ENCODE assay signal across 7 mouse cellular contexts in the genomic region with DNA sequence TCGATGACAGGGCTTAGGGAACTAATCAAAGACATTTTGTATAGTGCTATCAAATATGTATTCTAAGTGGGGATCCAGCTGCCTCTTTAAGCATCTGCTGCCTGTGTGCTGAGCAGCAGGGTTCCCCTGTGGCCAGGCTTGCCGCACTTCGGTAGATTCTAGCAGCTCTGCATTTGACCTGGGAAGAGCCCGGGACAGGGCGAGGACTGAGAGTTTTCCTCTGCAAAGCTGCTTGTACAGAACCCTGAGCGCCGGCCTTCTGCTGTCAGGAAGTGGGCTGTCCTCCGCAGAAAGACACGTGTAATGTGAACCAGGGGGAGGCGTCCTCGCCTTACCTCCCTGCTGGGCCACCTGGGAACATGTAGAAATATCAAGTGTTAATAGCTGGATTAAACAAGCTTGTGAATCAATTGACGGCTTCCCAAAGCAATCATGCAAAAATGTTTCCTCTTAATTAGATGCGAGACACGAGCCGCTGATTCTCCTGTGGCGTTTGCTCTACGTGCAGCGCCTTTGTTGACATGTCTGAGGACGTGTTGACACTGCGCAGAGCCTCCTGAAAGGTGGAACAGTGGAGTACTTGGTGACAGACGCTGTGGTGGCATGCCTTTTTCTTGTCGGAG.
A peak's percentile ranks its signal among the peaks of the same experiment; 100 is the strongest.
DNase-seq lines count a peak whose midpoint lies in the region; ATAC-seq and TF ChIP-seq lines count a peak whose summit lies in the region.

No protein-coding gene starts in this region.

- intact Hi-C loops in heart, postnatal 14 days (cut with DNase I), result no loop called here

- no peaks in the 10 kb centered on the region for H3K4me1 ChIP-seq in liver, embryonic 16.5 days (ENCODE audit: control insufficient read depth, low read depth, low read length)
- H3K4me1 ChIP-seq in stomach, postnatal 0 days (replicated peaks; ENCODE audit: control insufficient read depth, insufficient read depth), result no peaks in the 10 kb centered on the region; the same call in 1 of the 2 replicates

- H3K36me3 ChIP-seq in liver, embryonic 16.5 days (ENCODE audit: control insufficient read depth, insufficient read depth), result no peaks in the 10 kb centered on the region
- H3K36me3 ChIP-seq in stomach, postnatal 0 days (ENCODE audit: control insufficient read depth, insufficient read depth, low read length), result no peaks in the 10 kb centered on the region

- TF ChIP-seq CTCF in stomach, postnatal 0 days (IDR thresholded peaks at IDR 0.05; ENCODE audit: low read depth), result no peak

- no peak overlapping the region for H3K4me3 ChIP-seq in liver, embryonic 16.5 days (ENCODE audit: low read depth, low read length)
- peak overlapping the region; percentile 20 for H3K4me3 ChIP-seq in stomach, postnatal 0 days (ENCODE audit: low read depth, low read length)

- no peak overlapping the region for H3K9ac ChIP-seq in liver, embryonic 16.5 days (ENCODE audit: low read depth, low read length)
- 0 out of 2 replicates have a peak overlapping the region, but pooled peaks have one; percentile 18 for H3K9ac ChIP-seq in stomach, postnatal 0 days (ENCODE audit: low read length)

- H3K4me2 ChIP-seq in liver, embryonic 16.5 days (ENCODE audit: low read depth, low read length), result peak overlapping the region; percentile 4
- H3K4me2 ChIP-seq in stomach, postnatal 0 days (replicated peaks; ENCODE audit: low read depth), result peak overlapping the region; percentile 49

- no peak overlapping the region for H3K27ac ChIP-seq in liver, embryonic 16.5 days (ENCODE audit: low read length)
- no peak overlapping the region for H3K27ac ChIP-seq in stomach, postnatal 0 days (replicated peaks)

- H3K9me3 ChIP-seq in liver, embryonic 16.5 days (replicated peaks; ENCODE audit: control insufficient read depth, low read length), result no peaks in the 10 kb centered on the region
- no peaks in the 10 kb centered on the region for H3K9me3 ChIP-seq in stomach, postnatal 0 days (ENCODE audit: control insufficient read depth, low read length)

- peak; percentile 81 for ATAC-seq in liver, embryonic 16.5 days (ENCODE audit: low read depth)
- peak; percentile 68; the same call in 1 of the 2 replicates for ATAC-seq in stomach, postnatal 0 days (ENCODE audit: low FRiP score, low TSS enrichment)

- peak; percentile 43 for DNase-seq in ZHBTc4 (ENCODE audit: low read depth, low spot score)
- DNase-seq in embryo, embryonic 9.5 days (ENCODE audit: extremely low spot score), result peak; percentile 12
- peak; percentile 8 to 24 for DNase-seq in heart, postnatal 14 days
- peak; percentile 32 for DNase-seq in stomach, postnatal 0 days (ENCODE audit: low spot score)
- DNase-seq in B cell, adult 2 months, result no peak
- DNase-seq in T-cell, adult 2 months (ENCODE audit: low spot score), result no peak

- no peaks in the 10 kb centered on the region for H3K27me3 ChIP-seq in liver, embryonic 16.5 days (ENCODE audit: control insufficient read depth, insufficient read depth, low read depth, low read length)
- H3K27me3 ChIP-seq in stomach, postnatal 0 days (ENCODE audit: control insufficient read depth, insufficient read depth, low read length), result no peaks in the 10 kb centered on the region

- 47% methylated on average over 22 of the region's 22 CpGs for WGBS in liver, embryonic 16.5 days (ENCODE audit: insufficient replicate concordance)
- WGBS in stomach, postnatal 0 days, result 26% methylated on average over 22 of the region's 22 CpGs

- TF ChIP-seq EP300 in stomach, postnatal 0 days (optimal IDR thresholded peaks at IDR 0.05), result no peak

Comparison
In these comparisons a context has a peak if more than half of its experiments do, and no peak if none do; other contexts are left out.
1. DNase-seq: peak in ZHBTc4 (single experiment), embryo, embryonic 9.5 days (single experiment), heart, postnatal 14 days (2 of 2) and stomach, postnatal 0 days (single experiment); none in B cell, adult 2 months (0 of 2) and T-cell, adult 2 months (single experiment).